ENCODE assay signal across 19 mouse cellular contexts in genomic region chr1:37518791-37519190, GRCm38 (mm10). TPM values are rescaled to one million over a fixed set of nuclear protein-coding genes. Genes with fewer than 3 reads are reported as not detected.
A peak's percentile ranks its signal among the peaks of the same experiment; 100 is the strongest.
DNase-seq lines count a peak whose midpoint lies in the region; ATAC-seq and TF ChIP-seq lines count a peak whose summit lies in the region.
"Had no signal": no experiment of that assay in that cellular context is flagged by ENCODE, and none has a peak within 500 bp of the region (broad histone marks: within the 10 kb centered on the region; RNA-seq: fewer than 3 reads in every experiment).

No protein-coding gene starts in this region.

- no peak for TF ChIP-seq CTCF in heart, adult 2 months (IDR thresholded peaks at IDR 0.05)
- no peak for TF ChIP-seq CTCF in kidney, postnatal 0 days (IDR thresholded peaks at IDR 0.05; ENCODE audit: low read depth)
- no peak for TF ChIP-seq CTCF in intestine, postnatal 0 days (IDR thresholded peaks at IDR 0.05; ENCODE audit: low read depth)

- H3K79me2 ChIP-seq in heart, adult 2 months (replicated peaks; ENCODE audit: control insufficient read depth, insufficient read depth, low read length), result no peaks in the 10 kb centered on the region

- H3K27ac ChIP-seq in heart, adult 2 months, result peak overlapping the region; percentile 82
- H3K27ac ChIP-seq in kidney, postnatal 0 days, result 0 out of 2 replicates have a peak overlapping the region, but pooled peaks have one; percentile 6
- H3K27ac ChIP-seq in intestine, postnatal 0 days (ENCODE audit: low read depth, low read length), result peak overlapping the region; percentile 77
- peak overlapping the region; percentile 5; the same call in 1 of the 2 replicates for H3K27ac ChIP-seq in stomach, embryonic 15.5 days
- H3K27ac ChIP-seq: embryonic facial prominence, embryonic 15.5 days; forebrain, embryonic 10.5 days; forebrain, embryonic 15.5 days; heart, embryonic 13.5 days; hindbrain, embryonic 15.5 days had no signal

- no peak overlapping the region for H3K9ac ChIP-seq in heart, adult 2 months (ENCODE audit: low read depth, low read length)
- H3K9ac ChIP-seq in kidney, postnatal 0 days (ENCODE audit: low read depth, low read length), result no peak overlapping the region
- H3K9ac ChIP-seq in intestine, postnatal 0 days (ENCODE audit: low read depth, low read length), result no peak overlapping the region
- H3K9ac ChIP-seq in stomach, embryonic 15.5 days, result no peak overlapping the region
- H3K9ac ChIP-seq: embryonic facial prominence, embryonic 15.5 days; forebrain, embryonic 15.5 days; heart, embryonic 13.5 days; hindbrain, embryonic 15.5 days had no signal

- no peak for ATAC-seq in kidney, postnatal 0 days (replicated peaks; ENCODE audit: low FRiP score, low read depth)
- no peak for ATAC-seq in intestine, postnatal 0 days
- no peak for ATAC-seq in stomach, embryonic 15.5 days (ENCODE audit: insufficient read depth, low FRiP score, low read depth)
- ATAC-seq: forebrain, embryonic 15.5 days had no signal

- peaks cover 18% of the 10 kb centered on the region for H3K4me1 ChIP-seq in heart, adult 2 months (ENCODE audit: control insufficient read depth, insufficient read depth, low read length)
- H3K4me1 ChIP-seq in kidney, postnatal 0 days (replicated peaks; ENCODE audit: insufficient read depth, low read length), result no peaks in the 10 kb centered on the region
- peaks cover 19% of the 10 kb centered on the region for H3K4me1 ChIP-seq in intestine, postnatal 0 days (replicated peaks; ENCODE audit: control insufficient read depth, insufficient read depth, low read length)
- no peaks in the 10 kb centered on the region for H3K4me1 ChIP-seq in stomach, embryonic 15.5 days
- H3K4me1 ChIP-seq: forebrain, embryonic 10.5 days; forebrain, embryonic 15.5 days had no signal

- H3K4me2 ChIP-seq in kidney, postnatal 0 days (ENCODE audit: low read length), result no peak overlapping the region
- no peak overlapping the region for H3K4me2 ChIP-seq in intestine, postnatal 0 days (replicated peaks; ENCODE audit: low read depth)
- H3K4me2 ChIP-seq in stomach, embryonic 15.5 days, result no peak overlapping the region
- H3K4me2 ChIP-seq: embryonic facial prominence, embryonic 15.5 days; forebrain, embryonic 15.5 days; heart, embryonic 13.5 days; hindbrain, embryonic 15.5 days had no signal

- TF ChIP-seq EP300 in heart, adult 2 months (IDR thresholded peaks at IDR 0.05; ENCODE audit: insufficient read depth, low read depth, low read length), result no peak

- H3K9me3 ChIP-seq in kidney, postnatal 0 days (replicated peaks; ENCODE audit: low read length), result no peaks in the 10 kb centered on the region
- H3K9me3 ChIP-seq in intestine, postnatal 0 days (ENCODE audit: control insufficient read depth), result no peaks in the 10 kb centered on the region
- H3K9me3 ChIP-seq in stomach, embryonic 15.5 days, result no peaks in the 10 kb centered on the region
- H3K9me3 ChIP-seq: embryonic facial prominence, embryonic 15.5 days; forebrain, embryonic 10.5 days; forebrain, embryonic 15.5 days; hindbrain, embryonic 15.5 days had no signal

- H3K27me3 ChIP-seq in heart, adult 2 months (ENCODE audit: control insufficient read depth, insufficient read depth, low read length), result no peaks in the 10 kb centered on the region
- no peaks in the 10 kb centered on the region for H3K27me3 ChIP-seq in kidney, postnatal 0 days (ENCODE audit: insufficient read depth, low read length)
- H3K27me3 ChIP-seq in intestine, postnatal 0 days (replicated peaks; ENCODE audit: control insufficient read depth, insufficient read depth, low read length), result no peaks in the 10 kb centered on the region
- no peaks in the 10 kb centered on the region for H3K27me3 ChIP-seq in stomach, embryonic 15.5 days (replicated peaks)
- H3K27me3 ChIP-seq: embryonic facial prominence, embryonic 15.5 days; forebrain, embryonic 15.5 days; heart, embryonic 13.5 days; hindbrain, embryonic 15.5 days had no signal

- no peak for TF ChIP-seq POLR2A in heart, adult 2 months (IDR thresholded peaks at IDR 0.05; ENCODE audit: insufficient read depth, low read depth, low read length)

- H3K4me3 ChIP-seq in heart, adult 2 months, result no peak overlapping the region
- no peak overlapping the region for H3K4me3 ChIP-seq in kidney, postnatal 0 days (replicated peaks; ENCODE audit: low read depth, low read length)
- H3K4me3 ChIP-seq in intestine, postnatal 0 days (ENCODE audit: low read depth, low read length), result no peak overlapping the region
- no peak overlapping the region for H3K4me3 ChIP-seq in stomach, embryonic 15.5 days (replicated peaks)
- H3K4me3 ChIP-seq: embryonic facial prominence, embryonic 15.5 days; erythroblast, embryonic 14.5 days; forebrain, embryonic 10.5 days; forebrain, embryonic 15.5 days; heart, embryonic 13.5 days; hindbrain, embryonic 15.5 days had no signal

- peaks cover 2% of the 10 kb centered on the region; the same call in 1 of the 2 replicates for H3K36me3 ChIP-seq in heart, adult 2 months (ENCODE audit: control insufficient read depth, insufficient read depth, low read length)
- no peaks in the 10 kb centered on the region for H3K36me3 ChIP-seq in kidney, postnatal 0 days (ENCODE audit: insufficient read depth, low read length)
- H3K36me3 ChIP-seq in intestine, postnatal 0 days (ENCODE audit: control insufficient read depth, insufficient read depth), result no peaks in the 10 kb centered on the region
- no peaks in the 10 kb centered on the region for H3K36me3 ChIP-seq in stomach, embryonic 15.5 days
- H3K36me3 ChIP-seq: embryonic facial prominence, embryonic 15.5 days; forebrain, embryonic 10.5 days; forebrain, embryonic 15.5 days; heart, embryonic 13.5 days; hindbrain, embryonic 15.5 days had no signal

- WGBS in heart, adult 2 months, result 49% methylated on average over 4 of the region's 4 CpGs
- WGBS in kidney, postnatal 0 days, result 80% methylated on average over 4 of the region's 4 CpGs
- 83% methylated on average over 4 of the region's 4 CpGs for WGBS in intestine, postnatal 0 days
- WGBS in stomach, embryonic 15.5 days, result 81% methylated on average over 4 of the region's 4 CpGs

- DNase-seq in heart, adult 2 months, result no peak
- DNase-seq in heart, postnatal 36 days, result no peak
- no peak for DNase-seq in kidney, postnatal 0 days (ENCODE audit: low spot score)
- DNase-seq in kidney, adult 11 months, result no peak
- no peak for DNase-seq in right cerebral cortex, postnatal 4 days
- DNase-seq in kidney, adult 18-20 months, result no peak
- DNase-seq: adrenal gland, adult 2 months; adrenal gland, postnatal 25 days; cerebellum, adult 2 months; cerebellum, postnatal 10 days; gastrocnemius, postnatal 36 days had no signal

- intact Hi-C loops in heart, adult 2 months (cut with DNase I), result loop anchor here (2.0 kb wide), 1 partner anchor 22 kb away; the partner anchor contains the start of gene Mgat4a
- intact Hi-C loops in heart, postnatal 36 days (cut with DNase I), result no loop called here

RNA-seq across cellular contexts. Expression of gene Mgat4a, which starts 22.0 kb away (rescaled TPM):
- 10 to 100 TPM in 1 of 2 experiments, 1 to 10 TPM in 1; 8.7 to 11.8 TPM for total RNA-seq in heart, adult 2 months (2021)
- polyA plus RNA-seq in heart, adult 2 months (2012; rRNA removed), result 4.5 and 7.6 TPM in 2 replicates
- 10 to 100 TPM; 11.2 to 13.4 TPM for total RNA-seq in heart, postnatal 36 days (2021)
- 6.9 and 8.3 TPM in 2 replicates for polyA plus RNA-seq in kidney, postnatal 0 days (2015; fragmentation: Nextera tagmentation; extraction: Ambion mirVana)
- 59.1 and 64.0 TPM in 2 replicates for polyA plus RNA-seq in intestine, postnatal 0 days (2015; fragmentation: Nextera tagmentation; extraction: Ambion mirVana)
- polyA plus RNA-seq in stomach, embryonic 15.5 days (2015; fragmentation: Nextera tagmentation; extraction: Ambion mirVana), result 27.6 and 32.3 TPM in 2 replicates

Comparison
In these comparisons a context has a peak if more than half of its experiments do, and no peak if none do; other contexts are left out.
1. H3K27ac ChIP-seq: peak in every context shown above with its lines; median percentile 82 in heart, adult 2 months; 77 in intestine, postnatal 0 days; 6 in kidney, postnatal 0 days; 5 in stomach, embryonic 15.5 days.